In the genomic region with DNA sequence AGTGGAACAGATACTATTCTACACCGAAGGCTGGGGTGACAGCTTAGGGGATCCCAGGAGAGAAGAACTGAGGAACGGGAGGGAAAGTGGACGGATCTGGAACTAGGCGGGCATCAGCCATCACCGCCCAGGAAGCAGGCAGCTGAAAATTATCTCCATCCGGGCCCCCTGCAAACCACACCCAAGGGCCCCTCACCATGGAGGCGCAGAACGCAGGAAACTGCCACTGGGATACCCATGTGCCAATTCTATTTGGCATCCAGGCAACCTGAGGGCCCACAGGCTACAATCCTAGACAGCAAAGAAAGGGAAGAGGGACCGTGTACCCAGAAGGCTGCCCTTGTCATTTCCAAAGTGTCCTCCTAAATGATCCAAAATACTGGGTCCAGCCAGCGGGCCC, we compare ENCODE assay signal across 1 mouse cellular context.
TF ChIP-seq lines count a peak whose summit lies in the region.

No protein-coding gene starts in this region.

TF ChIP-seq in CH12.LX, 34 proteins besides CTCF, POLR2A, EP300 and RAD21:
- TF ChIP-seq KAT2A (IDR thresholded peaks at IDR 0.05; ENCODE audit: insufficient replicate concordance, low read length) (no peak), MEF2A (IDR thresholded peaks at IDR 0.05; ENCODE audit: borderline replicate concordance, low read depth, low read length) (0 out of 2 replicates have a peak, but pooled peaks have one; percentile 18), NRF1 (IDR thresholded peaks at IDR 0.05; ENCODE audit: low read depth, low read length) (0 out of 2 replicates have a peak, but pooled peaks have one; percentile 13), ETS1 (conservative IDR thresholded peaks at IDR 0.05; ENCODE audit: low read depth, low read length) (no peak), UBTF (IDR thresholded peaks at IDR 0.05; ENCODE audit: low read depth, low read length) (no peak), ZC3H11A (IDR thresholded peaks at IDR 0.05; ENCODE audit: low read depth, low read length) (no peak), TBP (conservative IDR thresholded peaks at IDR 0.05; ENCODE audit: low read depth, low read length) (no peak), USF1 (IDR thresholded peaks at IDR 0.05; ENCODE audit: low read depth, low read length) (no peak), SMC3 (IDR thresholded peaks at IDR 0.05; ENCODE audit: low read depth, low read length) (no peak), ELF1 (IDR thresholded peaks at IDR 0.05; ENCODE audit: low read depth, low read length) (no peak), CHD1 (IDR thresholded peaks at IDR 0.05; ENCODE audit: low read depth, low read length) (peak; percentile 49; the same call in 1 of the 2 replicates), IRF4 (IDR thresholded peaks at IDR 0.05; ENCODE audit: low read depth, low read length) (no peak), USF2 (conservative IDR thresholded peaks at IDR 0.05; ENCODE audit: low read depth, low read length) (no peak), RCOR1 (conservative IDR thresholded peaks at IDR 0.05; ENCODE audit: low read depth, low read length) (no peak), MYC (IDR thresholded peaks at IDR 0.05; ENCODE audit: low read depth, low read length) (no peak), ZMIZ1 (IDR thresholded peaks at IDR 0.05; ENCODE audit: low read depth, low read length) (no peak)
